11 mouse cellular contexts compared by ENCODE assay signal in genomic region chr4:147400848-147401715, GRCm38 (mm10). TPM values are rescaled to one million over a fixed set of nuclear protein-coding genes. Genes with fewer than 3 reads are reported as not detected.
"Had no signal": no experiment of that assay in that cellular context is flagged by ENCODE, and none has a peak within 500 bp of the region (broad histone marks: within the 10 kb centered on the region; RNA-seq: fewer than 3 reads in every experiment).

No protein-coding gene starts in this region.

RNA-seq across cellular contexts. Expression of gene Zfp978, which starts 40.0 kb away (rescaled TPM):
- polyA plus RNA-seq: intestine, embryonic 16.5 days; kidney, embryonic 16.5 days; limb, embryonic 13.5 days; lung, adult 2 months; macrophage; midbrain, embryonic 12.5 days; midbrain, embryonic 15.5 days; neural tube, embryonic 13.5 days; small intestine, adult 2 months; spleen, adult 2 months; stomach, postnatal 0 days had no signal
